Mouse (Mus musculus) myocyte (in vitro differentiated cells): ENCODE results near the gene Nrp1. TPM values are rescaled to one million over a fixed set of nuclear protein-coding genes. Genes with fewer than 3 reads are reported as not detected.
A peak's percentile ranks its signal among the peaks of the same experiment; 100 is the strongest.

Source experiments
- H3K27me3 ChIP-seq: one replicate; pipeline ENCODE4 v1.6.1; 2011; ENCODE audit not compliant: control insufficient read depth, insufficient read depth, insufficient read length
- H3K36me3 ChIP-seq: one replicate; pipeline ENCODE4 v1.6.1; 2011; ENCODE audit not compliant: control insufficient read depth, insufficient read depth
- H3K4me2 ChIP-seq: one replicate; pipeline ENCODE4 v1.6.1; 2011; ENCODE audit warnings: low read depth, control low read depth
- H3K4me3 ChIP-seq: one replicate; pipeline ENCODE4 v1.5.1; 2011; ENCODE audit warnings: mild to moderate bottlenecking, control low read depth, moderate library complexity
- H3K79me2 ChIP-seq: one replicate; pipeline ENCODE4 v1.6.1; 2011; ENCODE audit not compliant: control insufficient read depth, insufficient read depth
- H3ac ChIP-seq: one replicate; pipeline ENCODE4 v1.6.1; 2011; ENCODE audit not compliant: control insufficient read depth, insufficient read length
- CEBPB ChIP-seq: IDR thresholded peaks from 2 replicates; pipeline ENCODE4 v1.6.1; 2011; ENCODE audit warnings: mild to moderate bottlenecking, moderate library complexity; ENCODE audit not compliant: poor library complexity, insufficient read depth, severe bottlenecking
- E2F4 ChIP-seq: IDR thresholded peaks from one replicate; pipeline ENCODE4 v1.6.1; 2011; ENCODE audit warnings: mild to moderate bottlenecking, control low read depth, moderate library complexity; ENCODE audit not compliant: insufficient read depth
- MAX ChIP-seq: IDR thresholded peaks from one replicate; pipeline ENCODE4 v1.6.1; 2011; ENCODE audit warnings: low read depth, mild to moderate bottlenecking, control low read depth
- MYOD1 ChIP-seq, 3 experiments: IDR thresholded peaks; one replicate each; pipeline ENCODE4 v1.6.1; 2011; ENCODE audit warnings: control low read depth in 2 of 3, low read depth in 2 of 3, mild to moderate bottlenecking in 2 of 3, moderate library complexity in 1 of 3; ENCODE audit not compliant: insufficient read length in 2 of 3, control insufficient read depth in 1 of 3
- MYOG ChIP-seq, 3 experiments: IDR thresholded peaks; one replicate each; pipeline ENCODE4 v1.6.1; 2011; ENCODE audit warnings: control low read depth in 2 of 3, low read depth in 2 of 3, mild to moderate bottlenecking in 2 of 3; ENCODE audit not compliant: insufficient read length in 2 of 3, control insufficient read depth in 1 of 3, insufficient read depth in 1 of 3
- POLR2A ChIP-seq: IDR thresholded peaks from one replicate; pipeline ENCODE4 v1.6.1; 2011; ENCODE audit warnings: low read depth, mild to moderate bottlenecking, control low read depth, moderate library complexity; ENCODE audit not compliant: insufficient read length
- POLR2AphosphoS2 ChIP-seq: IDR thresholded peaks from one replicate; pipeline ENCODE4 v1.6.1; 2011; ENCODE audit warnings: low read depth, control low read depth; ENCODE audit not compliant: insufficient read length
- REST ChIP-seq: IDR thresholded peaks from one replicate; pipeline ENCODE4 v1.6.1; 2011; ENCODE audit warnings: mild to moderate bottlenecking, control low read depth, moderate library complexity; ENCODE audit not compliant: insufficient read depth, insufficient read length
- SRF ChIP-seq: IDR thresholded peaks from one replicate; pipeline ENCODE4 v1.6.1; 2011; ENCODE audit warnings: low read depth; ENCODE audit not compliant: control insufficient read depth, insufficient read length
- TCF12 ChIP-seq: IDR thresholded peaks from one replicate; pipeline ENCODE4 v1.6.1; 2011; ENCODE audit warnings: mild to moderate bottlenecking, control low read depth; ENCODE audit not compliant: poor library complexity, insufficient read depth, severe bottlenecking
- TCF3 ChIP-seq: IDR thresholded peaks from one replicate; pipeline ENCODE4 v1.6.1; 2011; ENCODE audit warnings: low read depth, control low read depth; ENCODE audit not compliant: insufficient read length
- USF1 ChIP-seq: IDR thresholded peaks from one replicate; pipeline ENCODE4 v1.6.1; 2011; ENCODE audit warnings: low read depth, mild to moderate bottlenecking, control low read depth, moderate library complexity
- polyA plus RNA-seq: library from polyadenylated mRNA; unstranded; fragments of >200 nt; fragmentation: generic; extraction: Trizol; gene quantifications from one replicate; pipeline ENCODE4 v1.2.1, GENCODE M21; 2012; ENCODE audit warnings: missing spikeins

Gene Nrp1
- polyA plus RNA-seq, 1 experiment: 12.7 TPM

DNA sequence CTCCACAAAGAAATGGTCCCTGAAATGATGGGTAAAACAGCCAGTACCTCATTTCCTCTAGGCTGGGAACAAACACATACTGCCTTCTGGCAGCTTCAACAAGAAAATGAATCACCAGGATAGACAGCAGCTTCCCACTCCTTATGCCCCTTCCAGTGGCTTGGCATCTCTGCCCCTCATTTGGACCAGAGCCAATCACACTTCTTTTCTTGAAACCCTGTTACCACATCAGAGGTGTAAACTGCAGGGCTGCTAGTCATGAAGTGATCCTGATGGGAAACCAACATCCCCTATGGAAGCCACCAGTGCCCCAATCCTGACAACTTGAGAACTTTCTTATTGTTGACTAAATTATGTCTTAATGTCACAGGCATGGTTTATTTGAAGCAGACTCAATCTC lies 150.3 kb downstream of the Nrp1 start:
- TF ChIP-seq MAX (no peak), TCF12 (no peak), TCF3 (no peak), SRF (no peak), REST (no peak), POLR2AphosphoS2 (no peak), MYOG (IDR thresholded peaks at IDR 0.05; ENCODE audit: control insufficient read depth in 1 of 3, insufficient read depth in 1 of 3, insufficient read length in 2 of 3, low read depth in 2 of 3) (no peak), USF1 (no peak), MYOD1 (IDR thresholded peaks at IDR 0.05; ENCODE audit: control insufficient read depth in 1 of 3, insufficient read length in 2 of 3, low read depth in 2 of 3) (no peak)
- no peaks in the 10 kb centered on the region for H3K79me2 ChIP-seq
- H3K36me3 ChIP-seq: peaks cover 8% of the 10 kb centered on the region
- H3ac ChIP-seq: no peak overlapping the region
- no peak overlapping the region for H3K4me2 ChIP-seq
- no peak overlapping the region for H3K4me3 ChIP-seq
- no peaks in the 10 kb centered on the region for H3K27me3 ChIP-seq

GRCm38 (mm10) chr8:128511021-128511420 lies 152.6 kb downstream of the Nrp1 start:
- Histone ChIP-seq H3K4me2 (no peak overlapping the region), H3K36me3 (no peaks in the 10 kb centered on the region), H3K4me3 (no peak overlapping the region), H3K27me3 (no peaks in the 10 kb centered on the region), H3ac (no peak overlapping the region), H3K79me2 (no peaks in the 10 kb centered on the region)
- TF ChIP-seq MAX: no peak
- TF ChIP-seq SRF: no peak
- no peak for TF ChIP-seq TCF3
- no peak for TF ChIP-seq POLR2AphosphoS2
- no peak for TF ChIP-seq MYOD1 (IDR thresholded peaks at IDR 0.05; ENCODE audit: control insufficient read depth in 1 of 3, insufficient read length in 2 of 3, low read depth in 2 of 3)
- no peak for TF ChIP-seq USF1
- TF ChIP-seq CEBPB: no peak
- TF ChIP-seq POLR2A: no peak
- TF ChIP-seq MYOG (IDR thresholded peaks at IDR 0.05; ENCODE audit: control insufficient read depth in 1 of 3, insufficient read depth in 1 of 3, insufficient read length in 2 of 3, low read depth in 2 of 3): no peak

- no peak overlapping the region for H3ac ChIP-seq
- H3K4me2 ChIP-seq: no peak overlapping the region
- no peaks in the 10 kb centered on the region for H3K79me2 ChIP-seq
- no peaks in the 10 kb centered on the region for H3K27me3 ChIP-seq
- no peak overlapping the region for H3K4me3 ChIP-seq
- H3K36me3 ChIP-seq: no peaks in the 10 kb centered on the region
- TF ChIP-seq MYOD1 (IDR thresholded peaks at IDR 0.05; ENCODE audit: control insufficient read depth in 1 of 3, insufficient read length in 2 of 3, low read depth in 2 of 3) (no peak), CEBPB (no peak), SRF (no peak), REST (no peak), POLR2AphosphoS2 (no peak), E2F4 (no peak), USF1 (no peak), TCF3 (no peak), TCF12 (no peak), MYOG (IDR thresholded peaks at IDR 0.05; ENCODE audit: control insufficient read depth in 1 of 3, insufficient read depth in 1 of 3, insufficient read length in 2 of 3, low read depth in 2 of 3) (no peak), MAX (no peak), POLR2A (no peak)
These were observed 153.3 kb downstream of the Nrp1 start for GRCm38 (mm10) chr8:128511732-128512131.

- Histone ChIP-seq H3K4me2 (no peak overlapping the region), H3K27me3 (no peaks in the 10 kb centered on the region), H3ac (no peak overlapping the region), H3K4me3 (no peak overlapping the region), H3K36me3 (no peaks in the 10 kb centered on the region), H3K79me2 (no peaks in the 10 kb centered on the region)
- peak; percentile 72 for TF ChIP-seq USF1
- no peak for TF ChIP-seq SRF
These were observed 158.5 kb downstream of the Nrp1 start for GRCm38 (mm10) chr8:128516846-128517446.

- Histone ChIP-seq H3K27me3 (no peaks in the 10 kb centered on the region), H3K79me2 (no peaks in the 10 kb centered on the region), H3K4me2 (no peak overlapping the region), H3ac (no peak overlapping the region), H3K36me3 (no peaks in the 10 kb centered on the region), H3K4me3 (no peak overlapping the region)
- TF ChIP-seq TCF12: no peak
- TF ChIP-seq POLR2AphosphoS2: no peak
- TF ChIP-seq REST: no peak
- no peak for TF ChIP-seq USF1
- no peak for TF ChIP-seq TCF3
- TF ChIP-seq MYOD1 (IDR thresholded peaks at IDR 0.05; ENCODE audit: control insufficient read depth in 1 of 3, insufficient read length in 2 of 3, low read depth in 2 of 3): no peak
- no peak for TF ChIP-seq E2F4
- no peak for TF ChIP-seq MYOG (IDR thresholded peaks at IDR 0.05; ENCODE audit: control insufficient read depth in 1 of 3, insufficient read depth in 1 of 3, insufficient read length in 2 of 3, low read depth in 2 of 3)
- no peak for TF ChIP-seq CEBPB
- no peak for TF ChIP-seq MAX
- TF ChIP-seq SRF: no peak
- TF ChIP-seq POLR2A: no peak
These were observed 159.2 kb downstream of the Nrp1 start for GRCm38 (mm10) chr8:128517546-128518102.
